In the genomic region with DNA sequence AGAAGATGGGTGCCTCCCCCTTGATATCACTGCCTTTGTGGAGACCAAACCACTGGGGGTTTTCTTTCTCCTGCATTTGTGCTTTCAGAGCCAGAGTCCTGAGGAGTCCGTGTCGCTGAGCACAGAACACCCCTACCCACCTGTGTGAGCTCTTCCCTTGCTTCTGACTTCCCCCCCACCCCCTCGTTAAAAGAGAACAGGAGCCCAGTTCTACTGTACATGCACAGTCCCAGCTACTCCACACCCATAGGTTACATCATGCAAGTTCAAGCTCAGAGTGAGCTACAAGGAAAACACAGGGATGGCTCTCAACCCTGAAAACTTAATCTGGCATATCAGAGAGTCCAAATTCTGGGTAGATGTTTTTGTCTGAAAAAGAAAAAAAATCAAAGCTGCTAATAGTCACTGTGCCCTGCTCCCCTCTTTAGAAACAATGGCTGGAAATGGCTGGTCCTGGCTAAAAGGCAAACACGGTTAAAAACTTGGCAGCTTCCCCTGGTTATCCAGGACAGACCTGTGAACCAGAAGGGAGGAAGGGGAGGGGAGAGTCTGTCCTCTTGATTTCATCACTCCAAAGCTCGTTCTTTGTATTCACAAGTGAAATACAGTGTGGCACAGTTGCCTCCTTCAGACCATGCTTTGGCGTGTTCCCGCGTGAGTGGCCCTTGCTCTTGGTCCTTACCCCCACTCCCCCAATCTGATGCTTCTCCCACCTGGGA, we compare ENCODE assay signal across 12 mouse cellular contexts.
DNase-seq lines count a peak whose midpoint lies in the region; ATAC-seq and TF ChIP-seq lines count a peak whose summit lies in the region.
"Had no signal": no experiment of that assay in that cellular context is flagged by ENCODE, and none has a peak within 500 bp of the region (broad histone marks: within the 10 kb centered on the region; RNA-seq: fewer than 3 reads in every experiment).

No protein-coding gene starts in this region.

- H3K79me2 ChIP-seq in myocyte (ENCODE audit: control insufficient read depth, insufficient read depth): no peaks in the 10 kb centered on the region

- no peak overlapping the region for H3ac ChIP-seq in myocyte (ENCODE audit: control insufficient read depth, insufficient read length)

- no peaks in the 10 kb centered on the region for H3K9me3 ChIP-seq in heart, embryonic 13.5 days
- H3K9me3 ChIP-seq in kidney, postnatal 0 days (replicated peaks; ENCODE audit: low read length): no peaks in the 10 kb centered on the region
- H3K9me3 ChIP-seq in kidney, embryonic 14.5 days (ENCODE audit: control insufficient read depth, low read length): no peaks in the 10 kb centered on the region
- no peaks in the 10 kb centered on the region for H3K9me3 ChIP-seq in midbrain, embryonic 15.5 days
- H3K9me3 ChIP-seq in midbrain, postnatal 0 days (ENCODE audit: low read length): no peaks in the 10 kb centered on the region
- H3K9me3 ChIP-seq: limb, embryonic 12.5 days; stomach, embryonic 15.5 days had no signal

- no peak for DNase-seq in heart, postnatal 36 days
- no peak for DNase-seq in kidney, postnatal 0 days (ENCODE audit: low spot score)
- DNase-seq in midbrain, postnatal 0 days (ENCODE audit: low spot score): no peak
- DNase-seq: cerebellum, adult 9-10 months; thymus, postnatal 25 days had no signal

- no peak for TF ChIP-seq POLR2A in myocyte (IDR thresholded peaks at IDR 0.05; ENCODE audit: insufficient read length, low read depth)

- WGBS in heart, embryonic 13.5 days: 69% methylated on average over 8 of the region's 8 CpGs
- 74% methylated on average over 8 of the region's 8 CpGs for WGBS in kidney, postnatal 0 days
- WGBS in kidney, embryonic 14.5 days: 83% methylated on average over 8 of the region's 8 CpGs
- WGBS in midbrain, embryonic 15.5 days: 83% methylated on average over 8 of the region's 8 CpGs
- WGBS in midbrain, postnatal 0 days: 84% methylated on average over 8 of the region's 8 CpGs

- H3K4me3 ChIP-seq in heart, embryonic 13.5 days: no peak overlapping the region
- no peak overlapping the region for H3K4me3 ChIP-seq in kidney, postnatal 0 days (replicated peaks; ENCODE audit: low read depth, low read length)
- no peak overlapping the region for H3K4me3 ChIP-seq in kidney, embryonic 14.5 days (ENCODE audit: low read length)
- H3K4me3 ChIP-seq in midbrain, embryonic 15.5 days: no peak overlapping the region
- H3K4me3 ChIP-seq in midbrain, postnatal 0 days (ENCODE audit: low read depth, low read length): no peak overlapping the region
- H3K4me3 ChIP-seq in myocyte: no peak overlapping the region
- H3K4me3 ChIP-seq: limb, embryonic 12.5 days; stomach, embryonic 15.5 days had no signal

- intact Hi-C loops in heart, postnatal 36 days (cut with DNase I): no loop called here

- no peak for TF ChIP-seq CTCF in kidney, postnatal 0 days (IDR thresholded peaks at IDR 0.05; ENCODE audit: low read depth)
- no peak for TF ChIP-seq CTCF in midbrain, postnatal 0 days (IDR thresholded peaks at IDR 0.05)

- H3K4me2 ChIP-seq in heart, embryonic 13.5 days: no peak overlapping the region
- no peak overlapping the region for H3K4me2 ChIP-seq in kidney, postnatal 0 days (ENCODE audit: low read length)
- H3K4me2 ChIP-seq in kidney, embryonic 14.5 days (replicated peaks; ENCODE audit: low read depth, low read length): no peak overlapping the region
- H3K4me2 ChIP-seq in midbrain, embryonic 15.5 days: no peak overlapping the region
- no peak overlapping the region for H3K4me2 ChIP-seq in midbrain, postnatal 0 days (ENCODE audit: low read depth, low read length, poor library complexity, severe bottlenecking)
- no peak overlapping the region for H3K4me2 ChIP-seq in myocyte (ENCODE audit: low read depth)
- H3K4me2 ChIP-seq: limb, embryonic 12.5 days; stomach, embryonic 15.5 days had no signal

- H3K36me3 ChIP-seq in heart, embryonic 13.5 days: peaks cover 30% of the 10 kb centered on the region
- H3K36me3 ChIP-seq in kidney, postnatal 0 days (ENCODE audit: insufficient read depth, low read length): peaks cover 10% of the 10 kb centered on the region; the same call in 1 of the 2 replicates
- peaks cover 13% of the 10 kb centered on the region for H3K36me3 ChIP-seq in kidney, embryonic 14.5 days (ENCODE audit: control insufficient read depth, insufficient read depth, low read length)
- H3K36me3 ChIP-seq in midbrain, embryonic 15.5 days (replicated peaks): peaks cover 9% of the 10 kb centered on the region; the same call in 1 of the 2 replicates
- peaks cover 19% of the 10 kb centered on the region for H3K36me3 ChIP-seq in midbrain, postnatal 0 days (ENCODE audit: insufficient read depth, low read length)
- H3K36me3 ChIP-seq in myocyte (ENCODE audit: control insufficient read depth, insufficient read depth): peaks cover 21% of the 10 kb centered on the region

- no peaks in the 10 kb centered on the region for H3K27me3 ChIP-seq in heart, embryonic 13.5 days (replicated peaks)
- H3K27me3 ChIP-seq in kidney, postnatal 0 days (ENCODE audit: insufficient read depth, low read length): no peaks in the 10 kb centered on the region
- H3K27me3 ChIP-seq in kidney, embryonic 14.5 days (ENCODE audit: control insufficient read depth, insufficient read depth, low read length): no peaks in the 10 kb centered on the region
- no peaks in the 10 kb centered on the region for H3K27me3 ChIP-seq in midbrain, embryonic 15.5 days (replicated peaks)
- H3K27me3 ChIP-seq in midbrain, postnatal 0 days (ENCODE audit: insufficient read depth, low read length): no peaks in the 10 kb centered on the region
- H3K27me3 ChIP-seq in myocyte (ENCODE audit: control insufficient read depth, insufficient read depth, insufficient read length): no peaks in the 10 kb centered on the region
- H3K27me3 ChIP-seq: limb, embryonic 12.5 days; stomach, embryonic 15.5 days had no signal

- H3K4me1 ChIP-seq in heart, embryonic 13.5 days: peaks cover 32% of the 10 kb centered on the region
- no peaks in the 10 kb centered on the region for H3K4me1 ChIP-seq in kidney, postnatal 0 days (replicated peaks; ENCODE audit: insufficient read depth, low read length)
- no peaks in the 10 kb centered on the region for H3K4me1 ChIP-seq in kidney, embryonic 14.5 days (ENCODE audit: control insufficient read depth, insufficient read depth, low read length)
- no peaks in the 10 kb centered on the region for H3K4me1 ChIP-seq in midbrain, embryonic 15.5 days
- H3K4me1 ChIP-seq in midbrain, postnatal 0 days (ENCODE audit: insufficient read depth, low read length): no peaks in the 10 kb centered on the region
- H3K4me1 ChIP-seq: limb, embryonic 12.5 days; stomach, embryonic 15.5 days had no signal

- peak overlapping the region; percentile 50 for H3K27ac ChIP-seq in heart, embryonic 13.5 days (replicated peaks)
- H3K27ac ChIP-seq in kidney, postnatal 0 days: no peak overlapping the region
- no peak overlapping the region for H3K27ac ChIP-seq in kidney, embryonic 14.5 days (ENCODE audit: low read depth, low read length)
- H3K27ac ChIP-seq in midbrain, embryonic 15.5 days: no peak overlapping the region
- H3K27ac ChIP-seq in midbrain, postnatal 0 days (ENCODE audit: low read depth, low read length): no peak overlapping the region
- H3K27ac ChIP-seq: limb, embryonic 12.5 days; stomach, embryonic 15.5 days had no signal

- no peak for ATAC-seq in heart, embryonic 13.5 days (ENCODE audit: extremely low read depth, insufficient number of reproducible peaks, low FRiP score, low TSS enrichment)
- peak; percentile 67 for ATAC-seq in kidney, postnatal 0 days (replicated peaks; ENCODE audit: low FRiP score, low read depth)
- no peak for ATAC-seq in kidney, embryonic 14.5 days (ENCODE audit: low FRiP score, low TSS enrichment)
- peak; percentile 30; the same call in 1 of the 2 replicates for ATAC-seq in midbrain, embryonic 15.5 days (replicated peaks)
- no peak for ATAC-seq in midbrain, postnatal 0 days (ENCODE audit: low FRiP score)
- ATAC-seq: midbrain, embryonic 16.5 days had no signal

- H3K9ac ChIP-seq in heart, embryonic 13.5 days: no peak overlapping the region
- no peak overlapping the region for H3K9ac ChIP-seq in kidney, postnatal 0 days (ENCODE audit: low read depth, low read length)
- no peak overlapping the region for H3K9ac ChIP-seq in kidney, embryonic 14.5 days (ENCODE audit: low read depth, low read length)
- H3K9ac ChIP-seq in midbrain, embryonic 15.5 days: no peak overlapping the region
- no peak overlapping the region for H3K9ac ChIP-seq in midbrain, postnatal 0 days (replicated peaks; ENCODE audit: low read length, poor library complexity, severe bottlenecking)
- H3K9ac ChIP-seq: limb, embryonic 12.5 days; stomach, embryonic 15.5 days had no signal

TF ChIP-seq in myocyte, 11 proteins besides CTCF, POLR2A, EP300 and RAD21:
- TF ChIP-seq MYOD1 (IDR thresholded peaks at IDR 0.05; ENCODE audit: control insufficient read depth in 1 of 3, insufficient read length in 2 of 3, low read depth in 2 of 3) (no peak), MYOG (IDR thresholded peaks at IDR 0.05; ENCODE audit: control insufficient read depth in 1 of 3, insufficient read depth in 1 of 3, insufficient read length in 2 of 3, low read depth in 2 of 3) (no peak), SRF (IDR thresholded peaks at IDR 0.05; ENCODE audit: control insufficient read depth, insufficient read length, low read depth) (no peak), E2F4 (IDR thresholded peaks at IDR 0.05; ENCODE audit: insufficient read depth) (no peak), USF1 (IDR thresholded peaks at IDR 0.05; ENCODE audit: low read depth) (no peak), POLR2AphosphoS2 (IDR thresholded peaks at IDR 0.05; ENCODE audit: insufficient read length, low read depth) (peak; percentile 23), CEBPB (IDR thresholded peaks at IDR 0.05; ENCODE audit: insufficient read depth, poor library complexity, severe bottlenecking) (no peak)

Comparison
In these comparisons a context has a peak if more than half of its experiments do, and no peak if none do; other contexts are left out.
1. ATAC-seq: peak in kidney, postnatal 0 days (single experiment) and midbrain, embryonic 15.5 days (single experiment); none in heart, embryonic 13.5 days (single experiment), kidney, embryonic 14.5 days (single experiment) and midbrain, postnatal 0 days (single experiment).